Mouse (Mus musculus) embryonic facial prominence, embryonic 10.5 days (tissue): ENCODE measurements around the gene Sdk1. TPM values are rescaled to one million over a fixed set of nuclear protein-coding genes. Genes with fewer than 3 reads are reported as not detected.

Experiments used
- DNase-seq: peaks from one replicate; pipeline ENCODE4 v3.0.0-alpha.2; 2017; ENCODE audit warnings: low spot score
- H3K27ac ChIP-seq: fragments of 300-500 bp; sonication (generic); replicated peaks from 2 replicates; pipeline ENCODE4 v1.5.1; 2016; ENCODE audit warnings: mild to moderate bottlenecking
- H3K27me3 ChIP-seq: fragments of 300-500 bp; sonication (generic); replicated peaks from 2 replicates; pipeline ENCODE4 v1.6.1; 2016; ENCODE audit warnings: low read depth, mild to moderate bottlenecking; ENCODE audit not compliant: poor library complexity, severe bottlenecking
- H3K36me3 ChIP-seq: fragments of 300-500 bp; sonication (generic); replicated peaks from 2 replicates; pipeline ENCODE4 v1.6.1; 2016; ENCODE audit warnings: mild to moderate bottlenecking, moderate library complexity
- H3K4me1 ChIP-seq: fragments of 300-500 bp; sonication (generic); 2 replicates; pipeline ENCODE4 v1.6.1; 2016
- H3K4me3 ChIP-seq: fragments of 300-500 bp; sonication (generic); 2 replicates; pipeline ENCODE4 v1.5.1; 2016; ENCODE audit warnings: mild to moderate bottlenecking, moderate library complexity
- H3K9me3 ChIP-seq: fragments of 300-500 bp; sonication (generic); 2 replicates; pipeline ENCODE4 v1.6.1; 2016; ENCODE audit warnings: mild to moderate bottlenecking
- WGBS: fragments of 180-500 bp; shearing (Covaris S2); methylation state at CpG from one replicate; pipeline ENCODE4 v1.1.7; 2016; 5-methylcytosine and 5-hydroxymethylcytosine counted together
- polyA plus RNA-seq: library from polyadenylated mRNA; unstranded; fragments of >200 nt; fragmentation: Nextera tagmentation; extraction: Ambion mirVana; gene quantifications from 2 replicates; pipeline ENCODE4 v1.2.1, GENCODE M21; 2016

Sdk1 gene
- polyA plus RNA-seq, 1 experiment from 2014 or later: 1.1 TPM

GRCm38 (mm10) chr5:141363956-141364355, 122.7 kb downstream of the Sdk1 start:
- no peak overlapping the region for H3K4me3 ChIP-seq
- no peaks in the 10 kb centered on the region for H3K36me3 ChIP-seq
- H3K9me3 ChIP-seq: no peaks in the 10 kb centered on the region
- H3K27me3 ChIP-seq: no peaks in the 10 kb centered on the region
- 88% methylated on average over 3 of the region's 3 CpGs for WGBS
- H3K4me1 ChIP-seq: peaks cover 8% of the 10 kb centered on the region
- DNase-seq: no peak
- H3K27ac ChIP-seq: no peak overlapping the region

- no peak for DNase-seq
- Histone ChIP-seq H3K4me3 (no peak overlapping the region), H3K27ac (no peak overlapping the region), H3K27me3 (no peaks in the 10 kb centered on the region), H3K9me3 (no peaks in the 10 kb centered on the region), H3K4me1 (peaks cover 3% of the 10 kb centered on the region), H3K36me3 (no peaks in the 10 kb centered on the region)
- WGBS: 77% methylated on average over 4 of the region's 4 CpGs
Measured at GRCm38 (mm10) chr5:141368567-141368966, 127.3 kb downstream of the Sdk1 start.

- WGBS: 73% methylated on average over 2 of the region's 2 CpGs
- peaks cover 10% of the 10 kb centered on the region for H3K4me1 ChIP-seq
- DNase-seq: no peak
- no peaks in the 10 kb centered on the region for H3K9me3 ChIP-seq
- no peaks in the 10 kb centered on the region for H3K27me3 ChIP-seq
- no peak overlapping the region for H3K27ac ChIP-seq
- H3K36me3 ChIP-seq: no peaks in the 10 kb centered on the region
- no peak overlapping the region for H3K4me3 ChIP-seq
Measured at GRCm38 (mm10) chr5:141374797-141375196, 133.5 kb downstream of the Sdk1 start.

GRCm38 (mm10) chr5:141379836-141380773, 138.8 kb downstream of the Sdk1 start:
- H3K27ac ChIP-seq: peak overlapping the region; percentile 74
- peak; percentile 60 for DNase-seq
- WGBS: 55% methylated on average over 9 of the region's 9 CpGs

GRCm38 (mm10) chr5:141380774-141381156, 139.5 kb downstream of the Sdk1 start:
- no peak for DNase-seq
- Histone ChIP-seq H3K9me3 (no peaks in the 10 kb centered on the region), H3K4me3 (no peak overlapping the region), H3K27me3 (no peaks in the 10 kb centered on the region), H3K27ac (peak overlapping the region; percentile 74), H3K4me1 (peaks cover 24% of the 10 kb centered on the region), H3K36me3 (no peaks in the 10 kb centered on the region)
- 72% methylated on average over 3 of the region's 3 CpGs for WGBS

More at GRCm38 (mm10) chr5:141379836-141380773, 138.8 kb downstream of the Sdk1 start:
- no peaks in the 10 kb centered on the region for H3K36me3 ChIP-seq
- no peaks in the 10 kb centered on the region for H3K9me3 ChIP-seq
- H3K27me3 ChIP-seq: no peaks in the 10 kb centered on the region
- no peak overlapping the region for H3K4me3 ChIP-seq
- H3K4me1 ChIP-seq: peaks cover 26% of the 10 kb centered on the region

- Histone ChIP-seq H3K27me3 (no peaks in the 10 kb centered on the region), H3K27ac (no peak overlapping the region), H3K4me3 (no peak overlapping the region), H3K36me3 (no peaks in the 10 kb centered on the region), H3K4me1 (peaks cover 24% of the 10 kb centered on the region), H3K9me3 (no peaks in the 10 kb centered on the region)
- no peak for DNase-seq
- 84% methylated on average over 7 of the region's 7 CpGs for WGBS
Measured at GRCm38 (mm10) chr5:141381581-141381980, 140.3 kb downstream of the Sdk1 start.

GRCm38 (mm10) chr5:141382246-141382835, 141.1 kb downstream of the Sdk1 start:
- Histone ChIP-seq H3K4me1 (peaks cover 24% of the 10 kb centered on the region), H3K4me3 (no peak overlapping the region), H3K27me3 (no peaks in the 10 kb centered on the region), H3K36me3 (no peaks in the 10 kb centered on the region), H3K27ac (no peak overlapping the region), H3K9me3 (no peaks in the 10 kb centered on the region)
- DNase-seq: no peak
- 87% methylated on average over 5 of the region's 5 CpGs for WGBS

GRCm38 (mm10) chr5:141388451-141388850, 147.2 kb downstream of the Sdk1 start:
- WGBS: 48% methylated on average over 2 of the region's 2 CpGs
- Histone ChIP-seq H3K4me1 (peaks cover 10% of the 10 kb centered on the region; the same call in 1 of the 2 replicates), H3K36me3 (no peaks in the 10 kb centered on the region), H3K27me3 (no peaks in the 10 kb centered on the region), H3K4me3 (no peak overlapping the region), H3K9me3 (no peaks in the 10 kb centered on the region), H3K27ac (no peak overlapping the region)
- DNase-seq: no peak

GRCm38 (mm10) chr5:141390541-141390940, 149.3 kb downstream of the Sdk1 start:
- Histone ChIP-seq H3K27me3 (no peaks in the 10 kb centered on the region), H3K4me1 (peaks cover 10% of the 10 kb centered on the region; the same call in 1 of the 2 replicates), H3K9me3 (no peaks in the 10 kb centered on the region), H3K4me3 (no peak overlapping the region), H3K27ac (no peak overlapping the region), H3K36me3 (no peaks in the 10 kb centered on the region)
- no peak for DNase-seq
- WGBS: 61% methylated on average over 4 of the region's 4 CpGs

- no peaks in the 10 kb centered on the region for H3K27me3 ChIP-seq
- no peaks in the 10 kb centered on the region for H3K9me3 ChIP-seq
- DNase-seq: no peak
- no peak overlapping the region for H3K27ac ChIP-seq
- H3K4me1 ChIP-seq: peaks cover 10% of the 10 kb centered on the region; the same call in 1 of the 2 replicates
- no peak overlapping the region for H3K4me3 ChIP-seq
- WGBS: 76% methylated on average over 5 of the region's 5 CpGs
- no peaks in the 10 kb centered on the region for H3K36me3 ChIP-seq
Measured at GRCm38 (mm10) chr5:141391153-141391552, 149.9 kb downstream of the Sdk1 start.

- no peak for DNase-seq
- Histone ChIP-seq H3K4me3 (no peak overlapping the region), H3K9me3 (no peaks in the 10 kb centered on the region), H3K36me3 (no peaks in the 10 kb centered on the region), H3K27ac (no peak overlapping the region), H3K4me1 (0 out of 2 replicates have a peak, but pooled peaks cover 6% of the 10 kb centered on the region), H3K27me3 (no peaks in the 10 kb centered on the region)
- WGBS: 81% methylated on average over 4 of the region's 4 CpGs
Measured at GRCm38 (mm10) chr5:141393846-141394245, 152.6 kb downstream of the Sdk1 start.

GRCm38 (mm10) chr5:141394586-141394985, 153.3 kb downstream of the Sdk1 start:
- no peak overlapping the region for H3K4me3 ChIP-seq
- DNase-seq: no peak
- no peaks in the 10 kb centered on the region for H3K9me3 ChIP-seq
- H3K27me3 ChIP-seq: no peaks in the 10 kb centered on the region
- WGBS: 88% methylated on average over 8 of the region's 8 CpGs
- no peaks in the 10 kb centered on the region for H3K36me3 ChIP-seq
- H3K4me1 ChIP-seq: 0 out of 2 replicates have a peak, but pooled peaks cover 6% of the 10 kb centered on the region
- H3K27ac ChIP-seq: no peak overlapping the region

GRCm38 (mm10) chr5:141403741-141404140, 162.5 kb downstream of the Sdk1 start:
- Histone ChIP-seq H3K4me3 (no peak overlapping the region), H3K4me1 (peaks cover 16% of the 10 kb centered on the region), H3K9me3 (no peaks in the 10 kb centered on the region), H3K27ac (no peak overlapping the region), H3K27me3 (no peaks in the 10 kb centered on the region), H3K36me3 (no peaks in the 10 kb centered on the region)
- 85% methylated on average over 8 of the region's 8 CpGs for WGBS
- DNase-seq: no peak
